Mouse (Mus musculus) megakaryocyte-erythroid progenitor cell, adult 5-6 weeks (primary cell): Measurements from ENCODE around the gene Cpxm1. TPM values are rescaled to one million over a fixed set of nuclear protein-coding genes. Genes with fewer than 3 reads are reported as not detected.

Source experiments
- ATAC-seq: replicated peaks from 2 replicates; pipeline ENCODE4 v1.8.0; 2016; ENCODE audit warnings: mild to moderate bottlenecking, inconsistent platforms; ENCODE audit not compliant: severe bottlenecking, poor library complexity, low FRiP score, low TSS enrichment
- total RNA-seq, 2 experiments: library from RNA; stranded (forward) in 1 of 2; stranded (reverse) in 1 of 2; fragments of 200-1000, 215-1000 nt in 1 of 2; fragments of >200 nt in 1 of 2; fragmentation: Nextera tagmentation in 1 of 2; gene quantifications; 2 replicates each; pipeline ENCODE4 v1.2.3; 2014 to 2017

Gene Cpxm1
- 0.30 and 3.3 TPM in 2 replicates for total RNA-seq (2014; fragmentation: Nextera tagmentation)
- 4.0 TPM in 1 of 2 replicates, not detected in the other for total RNA-seq (2017)

DNA sequence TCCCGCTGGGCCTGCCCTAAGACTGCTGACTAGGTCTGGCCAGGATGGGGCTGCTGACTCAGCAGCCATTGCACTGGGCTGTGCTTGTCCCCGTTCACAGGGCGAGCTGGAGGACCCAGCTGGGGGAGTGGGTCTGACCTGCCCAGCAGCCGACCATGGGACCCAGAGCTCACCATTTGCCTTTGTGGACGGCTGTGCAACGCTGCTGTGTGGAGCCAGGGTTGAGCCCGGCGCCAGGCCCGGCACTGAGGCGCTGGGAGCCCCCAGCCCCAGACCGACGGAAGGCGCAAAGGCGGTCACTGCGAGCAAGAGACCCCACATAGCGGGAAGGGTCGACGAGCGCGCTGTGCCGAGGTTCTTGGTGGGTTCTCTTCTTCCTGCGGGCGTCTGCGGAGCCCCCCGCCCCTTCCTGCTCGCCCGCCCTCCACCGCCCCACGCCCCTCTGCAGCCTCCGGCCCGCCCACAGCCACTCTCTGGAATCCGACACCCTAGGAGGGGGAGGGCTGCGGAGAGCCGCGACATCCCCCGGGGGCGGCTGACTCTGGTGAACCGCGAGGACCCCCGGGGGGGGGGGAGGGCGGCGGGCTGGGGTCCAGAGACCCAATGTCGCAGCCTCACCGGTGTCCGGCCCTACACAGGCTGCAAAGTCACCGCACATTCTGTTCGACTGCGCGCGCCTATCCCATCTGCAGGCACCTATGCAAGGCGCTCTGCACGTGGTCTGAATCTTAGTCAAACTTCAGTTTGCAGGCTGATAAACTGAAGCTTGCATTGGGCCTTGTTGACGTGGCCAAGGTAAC is at the start of gene Cpxm1:
TSS of gene Cpxm1 (minus strand) at position 389 of the 800 bp plus-strand sequence.
- 0 out of 2 replicates have a peak, but pooled peaks have one; percentile 31 for ATAC-seq

GRCm38 (mm10) chr2:130442162-130442561 is 44.8 kb upstream of the Cpxm1 start:
- ATAC-seq = peak; percentile 87

GRCm38 (mm10) chr2:130439840-130440480 is 42.6 kb upstream of the Cpxm1 start:
- ATAC-seq = no peak

DNA sequence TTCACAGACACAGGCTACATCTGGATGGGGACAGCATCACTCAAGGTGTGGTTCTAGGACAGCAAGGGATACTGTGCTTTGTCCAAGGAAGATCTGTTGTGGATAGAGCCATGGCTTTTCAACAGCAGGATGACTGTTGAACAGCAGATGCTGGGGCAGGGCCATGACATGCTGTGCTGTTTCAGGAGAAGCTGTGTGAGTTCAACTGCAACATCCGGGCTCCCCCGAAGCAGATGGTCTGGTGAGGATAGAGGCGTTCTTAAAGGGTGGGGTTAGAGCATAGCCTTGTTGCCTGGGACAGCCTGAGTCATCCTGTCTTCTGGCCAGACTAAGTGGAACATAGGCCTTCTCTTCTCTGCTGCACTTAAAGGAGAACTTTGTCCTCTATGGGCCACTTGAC is 41.5 kb upstream of the Cpxm1 start:
- no peak for ATAC-seq

DNA sequence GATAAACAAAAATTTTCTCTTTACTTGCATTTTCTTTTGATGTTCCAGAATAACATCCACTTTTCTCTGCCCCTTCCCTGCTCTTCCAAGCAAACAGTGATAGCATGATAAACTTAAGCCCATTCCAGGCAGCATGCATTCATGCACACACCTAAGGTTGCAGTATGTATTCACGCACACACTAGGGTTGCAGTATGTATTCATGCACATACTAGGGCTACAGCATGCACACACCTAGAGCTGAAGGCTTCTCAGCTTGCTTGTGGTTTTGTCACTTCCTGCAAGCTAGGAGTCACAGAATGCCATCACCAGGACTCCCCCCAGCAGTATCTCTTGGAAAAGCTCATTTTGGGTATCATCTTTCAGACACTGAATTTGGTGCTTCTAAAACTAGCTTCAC is 39.4 kb upstream of the Cpxm1 start:
- no peak for ATAC-seq

DNA sequence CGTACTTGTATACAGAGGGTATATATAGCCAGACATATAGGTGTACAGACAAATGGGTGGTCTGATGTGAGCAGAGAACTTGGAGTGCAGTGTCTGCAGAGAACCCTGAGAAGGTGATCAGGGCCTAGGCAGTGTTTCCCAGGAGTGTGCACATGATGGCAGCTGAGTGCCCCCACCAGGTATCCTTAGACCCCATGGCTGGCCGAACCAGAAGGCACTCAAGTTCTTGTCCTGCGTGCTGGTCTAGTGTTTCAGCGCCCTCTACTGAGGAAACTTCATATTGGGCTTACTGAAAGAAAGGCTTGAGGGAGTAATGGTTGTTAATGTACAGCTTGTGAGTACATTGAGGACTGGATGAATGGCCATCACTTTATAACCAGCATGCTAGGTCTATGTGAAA is 35.8 kb upstream of the Cpxm1 start:
- ATAC-seq = peak; percentile 60

DNA sequence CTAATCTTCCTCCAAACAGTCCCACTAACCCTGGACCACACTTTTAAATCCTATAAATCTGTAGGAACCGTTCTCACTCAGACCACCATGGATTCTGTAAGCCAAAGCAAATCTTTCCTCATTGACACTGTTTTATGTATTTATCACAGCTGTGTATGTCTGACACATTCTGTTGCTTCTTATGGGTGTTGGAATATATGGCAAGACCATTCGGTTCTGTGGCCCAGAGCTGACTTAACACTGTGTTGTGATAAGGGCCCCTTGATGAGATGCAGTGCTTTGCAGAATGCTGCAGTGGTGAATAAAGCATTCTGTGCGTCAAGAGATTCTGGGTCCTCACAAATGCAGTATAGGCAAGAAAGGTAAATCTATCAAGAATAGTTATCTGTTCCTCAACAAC is 34.8 kb upstream of the Cpxm1 start:
- ATAC-seq = no peak

- ATAC-seq = no peak
These were observed 33.1 kb upstream of the Cpxm1 start for GRCm38 (mm10) chr2:130430484-130430883.

DNA sequence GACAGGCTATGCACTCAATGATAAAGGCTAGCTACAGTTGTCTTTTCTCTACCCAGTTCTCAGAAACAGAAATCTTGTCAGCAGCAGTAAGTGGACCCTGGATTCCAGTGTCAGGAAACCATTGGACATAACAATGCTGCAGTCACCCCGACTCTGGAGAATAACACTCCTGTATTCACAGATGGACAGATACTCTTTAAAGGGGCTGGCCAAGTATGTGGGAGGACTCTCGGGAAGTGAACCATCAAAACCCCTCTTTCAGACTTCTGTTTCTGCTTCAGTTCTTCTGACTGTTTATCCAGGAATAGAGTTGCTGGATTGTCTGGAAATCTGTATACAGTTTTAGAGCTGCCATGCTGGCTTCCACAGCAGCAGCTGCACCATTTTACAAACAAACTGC is 32.5 kb upstream of the Cpxm1 start:
- ATAC-seq = no peak

GRCm38 (mm10) chr2:130425112-130425511 is 27.7 kb upstream of the Cpxm1 start:
- ATAC-seq = no peak

- peak; percentile 85 for ATAC-seq
These were observed 26.9 kb upstream of the Cpxm1 start, which contains the start of the genes Vps16 and Pced1a for GRCm38 (mm10) chr2:130424126-130424853. Gene Vps16 (plus strand): TSS chr2:130424339. Gene Pced1a (minus strand): TSS chr2:130424701.

DNA sequence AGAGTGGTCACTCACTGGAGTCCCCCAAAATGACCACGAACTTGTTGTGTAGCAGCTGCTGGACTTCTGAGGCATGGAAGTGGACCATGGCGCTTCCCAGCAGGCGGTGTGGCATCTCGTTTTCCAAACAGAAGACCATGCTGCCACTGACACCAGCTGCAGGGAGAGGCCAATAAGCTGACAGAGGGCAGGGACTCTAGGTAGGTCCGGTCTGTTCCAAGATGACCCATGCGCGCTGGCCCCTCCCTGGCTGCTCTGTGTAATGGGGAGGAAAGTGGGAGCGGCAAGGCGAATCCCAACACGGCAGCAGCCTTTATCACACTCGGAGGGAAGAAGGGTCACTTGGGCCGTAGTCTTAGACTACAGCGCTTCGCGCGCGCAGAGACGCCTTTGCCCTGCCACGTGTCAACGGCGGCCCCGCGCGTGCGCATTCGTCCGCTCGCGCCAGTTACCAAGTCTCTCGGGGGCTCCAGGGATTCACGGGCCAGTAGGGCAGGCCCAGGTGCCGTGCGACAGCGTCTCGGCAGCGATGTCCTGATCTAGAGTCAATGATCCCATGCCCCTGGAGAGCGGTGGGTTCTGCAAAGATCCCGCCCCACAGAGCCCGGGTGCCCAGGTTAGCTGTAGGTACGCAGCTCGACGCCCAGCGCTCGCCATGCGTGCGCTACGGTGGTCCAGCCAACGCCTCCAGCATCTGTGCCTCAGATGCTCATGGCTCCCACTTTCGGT is 26.2 kb upstream of the Cpxm1 start:
- peak; percentile 70 for ATAC-seq

DNA sequence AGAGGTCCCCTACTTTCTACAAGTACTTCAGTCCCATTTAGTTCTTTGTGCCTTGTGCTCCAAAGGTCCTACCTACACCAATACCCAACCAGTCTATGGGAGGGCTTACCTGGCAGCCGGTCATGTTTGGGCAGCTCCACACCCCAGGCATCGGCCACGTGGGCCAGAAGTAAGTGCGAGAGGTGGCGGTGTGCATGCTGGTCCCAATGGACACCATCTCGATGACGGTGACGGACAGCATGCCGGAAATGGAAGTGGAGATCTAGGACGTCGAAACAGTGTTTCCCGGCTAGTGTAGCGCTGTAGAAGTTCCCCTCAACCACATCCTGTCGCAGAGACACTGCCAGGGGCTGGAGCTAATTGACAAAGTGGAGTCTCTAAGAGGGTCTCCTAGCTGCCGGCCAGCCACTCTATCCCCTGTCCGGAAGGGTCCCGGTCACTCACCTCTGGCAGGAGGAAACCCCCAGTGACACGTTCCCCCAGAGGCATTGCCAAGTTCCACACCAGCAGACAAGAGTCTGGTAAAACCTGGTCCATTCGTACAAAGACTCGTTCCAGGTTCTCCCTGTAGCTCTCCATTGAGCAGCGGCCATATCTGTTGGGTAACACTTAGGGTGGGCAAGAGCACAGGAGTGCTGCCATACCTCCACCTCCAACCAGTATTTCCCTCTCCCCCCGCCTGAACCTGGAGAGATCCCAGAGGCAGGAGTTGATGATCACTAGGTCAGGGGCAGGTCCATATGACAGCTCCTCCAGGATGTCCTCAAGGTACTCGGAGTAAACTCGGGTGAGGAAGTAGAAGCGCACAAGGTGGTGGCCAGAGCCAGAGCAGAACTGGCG is 24.6 kb upstream of the Cpxm1 start:
- ATAC-seq = no peak

- peak; percentile 56; the same call in 1 of the 2 replicates for ATAC-seq
These were observed 16.9 kb upstream of the Cpxm1 start for GRCm38 (mm10) chr2:130414094-130414856.

GRCm38 (mm10) chr2:130412775-130413174 is 15.4 kb upstream of the Cpxm1 start:
- no peak for ATAC-seq

DNA sequence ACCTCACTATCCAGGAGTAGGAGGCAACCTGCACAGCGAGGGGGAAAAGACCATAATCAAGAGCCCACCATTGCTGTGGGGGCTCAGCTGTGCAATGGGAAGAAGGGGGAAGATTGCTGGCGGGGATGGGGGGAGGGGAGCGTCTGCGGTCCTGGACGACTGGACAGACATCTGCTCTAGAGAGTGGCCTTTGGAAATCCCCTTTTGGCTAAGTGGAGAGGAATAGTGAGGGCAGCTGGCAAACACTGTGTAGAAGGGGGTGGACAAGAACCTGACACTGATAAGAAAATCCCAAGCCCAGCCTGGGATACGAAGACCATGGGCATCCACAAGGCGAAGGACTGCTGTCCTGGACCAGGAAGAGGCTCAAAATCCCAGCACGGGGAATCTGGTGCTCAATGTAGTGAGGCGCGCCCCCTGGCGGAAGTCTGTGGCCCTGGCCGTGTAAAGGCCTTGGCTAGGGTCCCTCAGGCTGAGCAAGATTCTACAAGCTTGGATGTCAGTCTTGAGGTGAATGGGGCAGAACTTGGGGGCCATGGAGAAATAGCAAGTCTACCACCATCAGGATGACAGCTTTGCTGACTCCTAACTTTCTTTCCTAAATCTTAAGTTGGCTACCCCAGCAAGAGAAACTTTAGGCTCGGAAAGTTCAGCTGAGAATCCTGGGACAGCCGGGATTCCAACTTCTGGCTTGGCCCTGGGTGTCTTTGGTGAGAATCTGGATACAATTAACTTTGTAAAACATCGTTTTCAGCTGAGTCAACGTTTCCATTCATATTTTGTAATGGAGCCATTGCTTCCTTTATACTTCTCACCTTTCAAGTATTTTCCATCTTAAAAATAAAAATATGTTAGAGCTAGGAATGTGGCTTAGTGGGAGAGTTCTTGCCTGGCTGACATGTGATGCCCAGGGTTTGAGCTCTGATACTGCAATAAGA is 14.5 kb upstream of the Cpxm1 start:
- ATAC-seq = peak; percentile 77

DNA sequence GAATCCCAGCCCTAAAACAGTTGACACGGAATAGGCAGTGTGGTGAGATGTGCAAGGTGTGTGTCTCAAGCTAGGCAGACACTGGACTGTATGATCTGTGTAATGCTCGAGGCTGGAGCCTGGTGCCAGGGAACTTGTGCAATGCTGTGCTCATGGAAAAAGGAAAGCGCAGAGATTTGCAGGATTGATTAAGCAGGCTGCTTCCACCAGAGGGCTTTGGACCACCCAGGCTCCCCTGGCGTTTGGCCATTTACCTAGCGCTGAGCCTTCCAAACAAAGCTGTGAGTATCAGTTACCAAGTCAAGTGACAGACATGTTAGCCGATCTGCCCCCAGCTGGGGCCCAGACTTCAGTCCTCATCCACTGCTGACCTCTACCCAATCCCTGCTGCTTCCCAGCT is 10.8 kb upstream of the Cpxm1 start:
- no peak for ATAC-seq
